Mouse (Mus musculus): Measurements from ENCODE around the gene Sbno2. TPM values are rescaled to one million over a fixed set of nuclear protein-coding genes. Genes with fewer than 3 reads are reported as not detected.

The Sbno2 gene
- polyA plus RNA-seq, 1 experiment from 2014 or later, result 17.2 TPM

DNA sequence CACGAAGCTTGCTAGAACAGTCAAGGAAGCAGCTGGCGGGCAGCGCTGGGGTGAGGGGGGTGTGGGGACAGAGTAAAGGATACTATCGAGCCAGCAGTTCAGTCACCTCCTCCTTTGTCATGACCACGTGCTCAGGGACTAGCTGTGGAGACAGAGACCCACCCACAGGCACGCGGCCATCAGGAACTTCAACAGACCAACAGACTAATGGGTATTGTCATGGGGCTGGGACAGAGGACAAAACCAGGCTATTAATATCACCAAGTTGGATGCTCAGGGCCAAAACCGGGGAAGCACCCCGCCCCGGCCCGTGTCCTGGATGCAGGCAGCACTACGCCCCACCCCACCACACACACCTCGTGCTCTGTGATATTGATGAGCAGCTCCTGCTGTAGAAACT, 68.5 kb downstream of the Sbno2 start:
- peaks cover 27% of the 10 kb centered on the region for H3K36me3 ChIP-seq (ENCODE audit: control insufficient read depth, insufficient read depth, low read length)
- 89% methylated on average over 13 of the region's 13 CpGs for WGBS
- H3K27ac ChIP-seq (ENCODE audit: low read length), result no peak overlapping the region

DNA sequence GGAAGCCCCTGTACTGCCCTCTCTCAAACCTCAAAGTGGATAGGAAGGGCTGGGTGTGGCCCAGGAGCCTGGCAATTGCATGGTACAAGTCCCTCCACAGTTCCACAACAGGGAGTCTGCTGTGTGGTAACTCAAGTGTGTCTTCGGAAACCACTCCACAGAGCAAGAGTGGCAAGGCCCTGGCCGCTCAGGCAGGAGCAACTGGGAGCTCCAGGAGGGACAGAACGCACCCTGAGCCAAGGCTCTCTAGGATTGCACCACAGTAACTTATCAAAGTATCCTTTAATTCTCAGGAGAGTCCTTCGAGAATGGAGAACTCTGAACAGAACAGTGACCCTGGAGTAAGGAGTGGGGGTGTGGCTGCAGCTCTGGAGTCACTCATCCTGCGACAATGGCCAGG, 69.7 kb downstream of the Sbno2 start:
- WGBS, result 92% methylated on average over 5 of the region's 5 CpGs
- ATAC-seq (ENCODE audit: insufficient read depth, low FRiP score), result no peak
- peaks cover 35% of the 10 kb centered on the region for H3K4me1 ChIP-seq (ENCODE audit: control insufficient read depth, insufficient read depth, low read length)
- no peak overlapping the region for H3K4me2 ChIP-seq (ENCODE audit: low read depth, low read length)
- H3K9me3 ChIP-seq (replicated peaks; ENCODE audit: control insufficient read depth, low read length), result no peaks in the 10 kb centered on the region
- peaks cover 27% of the 10 kb centered on the region for H3K36me3 ChIP-seq (ENCODE audit: control insufficient read depth, insufficient read depth, low read length)
- H3K9ac ChIP-seq (ENCODE audit: low read length), result peak overlapping the region; percentile 29; the same call in 1 of the 2 replicates
- H3K27me3 ChIP-seq (ENCODE audit: control insufficient read depth, insufficient read depth, low read length), result no peaks in the 10 kb centered on the region
- H3K4me3 ChIP-seq (replicated peaks; ENCODE audit: low read length), result no peak overlapping the region
- 0 out of 2 replicates have a peak overlapping the region, but pooled peaks have one; percentile 22 for H3K27ac ChIP-seq (ENCODE audit: low read length)

More for the DNA sequence above, 68.5 kb downstream of the Sbno2 start:
- Histone ChIP-seq H3K9ac (ENCODE audit: low read length) (no peak overlapping the region), H3K4me3 (replicated peaks; ENCODE audit: low read length) (no peak overlapping the region), H3K4me2 (ENCODE audit: low read depth, low read length) (no peak overlapping the region), H3K4me1 (ENCODE audit: control insufficient read depth, insufficient read depth, low read length) (peaks cover 35% of the 10 kb centered on the region), H3K9me3 (replicated peaks; ENCODE audit: control insufficient read depth, low read length) (no peaks in the 10 kb centered on the region), H3K27me3 (ENCODE audit: control insufficient read depth, insufficient read depth, low read length) (no peaks in the 10 kb centered on the region)
- no peak for ATAC-seq (ENCODE audit: insufficient read depth, low FRiP score)

DNA sequence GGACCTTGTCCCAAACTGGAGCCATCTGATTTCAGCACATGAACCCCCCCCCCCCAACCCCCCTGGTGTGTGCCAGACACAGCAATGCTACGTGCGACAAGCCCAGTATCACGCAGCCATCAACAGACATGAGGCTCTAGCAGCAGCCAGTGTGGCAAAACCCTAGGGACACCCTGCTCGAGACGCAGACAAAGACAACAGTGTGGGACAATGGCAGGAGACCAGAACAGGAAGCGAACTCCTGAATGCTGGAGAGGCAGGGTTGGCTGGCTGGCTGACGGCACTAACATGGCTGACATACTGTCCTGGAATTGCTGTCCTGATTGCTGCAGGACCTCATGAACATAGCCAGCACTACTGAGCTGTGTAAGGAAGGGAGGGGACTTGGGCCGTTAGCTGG, 70.2 kb downstream of the Sbno2 start:
- H3K9me3 ChIP-seq (replicated peaks; ENCODE audit: control insufficient read depth, low read length), result no peaks in the 10 kb centered on the region
- 0 out of 2 replicates have a peak overlapping the region, but pooled peaks have one; percentile 22 for H3K27ac ChIP-seq (ENCODE audit: low read length)
- peaks cover 27% of the 10 kb centered on the region for H3K36me3 ChIP-seq (ENCODE audit: control insufficient read depth, insufficient read depth, low read length)
- no peak overlapping the region; the same call in 1 of the 2 replicates for H3K9ac ChIP-seq (ENCODE audit: low read length)
- peaks cover 35% of the 10 kb centered on the region for H3K4me1 ChIP-seq (ENCODE audit: control insufficient read depth, insufficient read depth, low read length)
- no peak for ATAC-seq (ENCODE audit: insufficient read depth, low FRiP score)
- no peak overlapping the region for H3K4me3 ChIP-seq (replicated peaks; ENCODE audit: low read length)
- no peaks in the 10 kb centered on the region for H3K27me3 ChIP-seq (ENCODE audit: control insufficient read depth, insufficient read depth, low read length)
- H3K4me2 ChIP-seq (ENCODE audit: low read depth, low read length), result no peak overlapping the region
- WGBS, result 83% methylated on average over 8 of the region's 8 CpGs

DNA sequence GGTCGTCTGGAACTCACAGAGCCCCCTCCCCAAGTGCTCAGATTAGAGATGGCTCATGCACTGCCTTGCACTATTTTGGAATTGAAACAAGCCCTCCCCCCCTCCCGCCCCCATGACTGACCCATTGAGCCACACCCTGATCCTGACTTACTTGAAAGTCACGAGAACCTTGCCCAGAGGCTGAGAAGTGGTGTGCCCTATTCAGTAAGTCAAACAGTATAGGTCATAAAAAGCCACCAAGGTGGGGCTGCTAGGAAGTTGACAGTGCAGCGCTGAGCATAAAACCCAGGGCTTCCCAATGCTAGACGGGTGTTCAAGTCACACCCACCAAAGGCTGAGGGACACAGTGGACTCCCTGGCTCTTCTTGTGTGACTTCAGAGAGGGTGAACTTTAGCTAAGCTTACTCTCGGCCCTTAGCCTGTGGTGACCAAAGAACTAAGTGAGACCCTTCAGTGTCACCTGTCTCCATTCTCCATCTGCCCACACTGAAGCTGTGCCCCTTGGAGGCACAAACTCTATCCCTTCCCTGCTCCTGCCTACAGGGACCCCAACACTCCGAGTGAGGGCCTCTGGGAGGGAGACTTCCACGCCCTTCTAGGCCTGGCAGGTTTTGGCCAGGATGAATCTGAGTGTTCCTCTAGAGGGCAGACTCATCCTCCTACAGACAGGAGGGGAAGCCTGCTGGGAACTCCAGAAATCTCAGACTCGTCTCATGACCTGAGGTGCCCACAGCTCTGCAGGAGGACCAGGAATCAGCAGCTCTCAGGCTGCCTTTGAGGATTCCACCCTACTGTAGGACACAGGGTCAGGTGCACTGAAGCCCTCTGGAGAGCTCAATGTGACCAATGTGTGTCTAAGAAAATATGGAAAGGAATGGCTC, 71.6 kb downstream of the Sbno2 start:
- Histone ChIP-seq H3K4me3 (replicated peaks; ENCODE audit: low read length) (no peak overlapping the region), H3K9ac (ENCODE audit: low read length) (peak overlapping the region; percentile 34)
- peak; percentile 52 for ATAC-seq (ENCODE audit: insufficient read depth, low FRiP score)

DNA sequence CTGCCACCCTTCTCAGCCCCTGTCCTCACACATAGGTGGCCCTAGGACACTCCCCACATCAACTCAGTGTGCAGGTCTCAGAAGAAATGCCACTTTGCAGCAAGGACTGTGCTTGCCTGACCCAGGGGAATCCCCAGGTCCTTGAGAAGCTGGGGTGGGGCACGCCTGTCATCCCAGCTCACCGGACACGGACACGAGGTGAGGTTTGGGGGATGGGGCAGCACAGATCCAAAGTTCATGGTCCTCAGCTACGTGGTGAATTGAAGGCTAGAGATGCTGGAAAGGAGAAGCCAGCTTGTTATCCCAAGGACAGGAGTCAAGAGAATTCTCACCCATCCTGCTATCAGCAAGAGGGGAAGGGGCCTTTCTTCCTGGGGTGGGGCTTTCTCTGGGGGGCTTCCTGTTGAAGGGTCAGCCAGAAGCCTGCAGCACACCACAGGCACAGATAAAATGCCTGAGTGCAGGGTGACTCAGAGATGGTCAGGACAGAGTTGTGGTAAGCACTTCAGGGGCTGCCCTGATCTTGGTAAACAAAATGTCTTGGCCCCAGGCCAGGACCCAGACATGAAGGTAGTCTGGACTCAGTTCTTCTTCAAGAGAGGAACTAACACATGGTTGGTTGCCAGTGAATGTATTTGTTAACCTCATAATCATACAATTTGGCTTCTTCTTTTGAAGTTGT, 72.4 kb downstream of the Sbno2 start:
- Histone ChIP-seq H3K4me2 (ENCODE audit: low read depth, low read length) (no peak overlapping the region), H3K4me3 (replicated peaks; ENCODE audit: low read length) (no peak overlapping the region), H3K27ac (ENCODE audit: low read length) (peak overlapping the region; percentile 87), H3K27me3 (ENCODE audit: control insufficient read depth, insufficient read depth, low read length) (no peaks in the 10 kb centered on the region), H3K36me3 (ENCODE audit: control insufficient read depth, insufficient read depth, low read length) (peaks cover 27% of the 10 kb centered on the region), H3K9ac (ENCODE audit: low read length) (peak overlapping the region; percentile 34), H3K4me1 (ENCODE audit: control insufficient read depth, insufficient read depth, low read length) (peaks cover 23% of the 10 kb centered on the region), H3K9me3 (replicated peaks; ENCODE audit: control insufficient read depth, low read length) (no peaks in the 10 kb centered on the region)
- WGBS, result 37% methylated on average over 5 of the region's 5 CpGs
- ATAC-seq (ENCODE audit: insufficient read depth, low FRiP score), result peak; percentile 41

More for the DNA sequence above, 71.6 kb downstream of the Sbno2 start:
- Histone ChIP-seq H3K27ac (ENCODE audit: low read length) (peak overlapping the region; percentile 87), H3K36me3 (ENCODE audit: control insufficient read depth, insufficient read depth, low read length) (peaks cover 27% of the 10 kb centered on the region), H3K9me3 (replicated peaks; ENCODE audit: control insufficient read depth, low read length) (no peaks in the 10 kb centered on the region), H3K4me1 (ENCODE audit: control insufficient read depth, insufficient read depth, low read length) (peaks cover 31% of the 10 kb centered on the region), H3K4me2 (ENCODE audit: low read depth, low read length) (no peak overlapping the region), H3K27me3 (ENCODE audit: control insufficient read depth, insufficient read depth, low read length) (no peaks in the 10 kb centered on the region)
- WGBS, result 30% methylated on average over 9 of the region's 9 CpGs

DNA sequence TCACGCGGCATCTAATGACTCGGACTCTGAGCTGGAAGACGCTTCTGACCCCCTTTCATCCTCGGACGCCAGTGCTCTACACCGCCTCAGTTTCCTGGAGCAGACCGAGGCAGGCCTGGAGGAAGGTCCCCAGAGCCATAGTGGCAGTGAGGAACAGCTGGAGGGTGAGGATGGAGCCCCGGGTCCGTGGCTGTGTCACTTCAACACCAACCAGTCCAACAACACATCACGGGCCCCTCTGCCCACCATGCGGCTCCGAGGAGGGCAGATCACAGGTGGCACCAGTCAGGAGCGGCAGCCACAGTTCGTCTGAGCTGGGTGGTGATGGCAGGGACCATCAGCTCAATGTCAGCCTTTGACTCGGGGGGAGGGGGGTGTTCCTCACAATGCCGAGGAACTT, 74.6 kb downstream of the Sbno2 start:
- Histone ChIP-seq H3K9me3 (replicated peaks; ENCODE audit: control insufficient read depth, low read length) (no peaks in the 10 kb centered on the region), H3K4me3 (replicated peaks; ENCODE audit: low read length) (no peak overlapping the region), H3K4me1 (ENCODE audit: control insufficient read depth, insufficient read depth, low read length) (peaks cover 20% of the 10 kb centered on the region), H3K4me2 (ENCODE audit: low read depth, low read length) (no peak overlapping the region), H3K27me3 (ENCODE audit: control insufficient read depth, insufficient read depth, low read length) (no peaks in the 10 kb centered on the region), H3K9ac (ENCODE audit: low read length) (no peak overlapping the region), H3K27ac (ENCODE audit: low read length) (no peak overlapping the region), H3K36me3 (ENCODE audit: control insufficient read depth, insufficient read depth, low read length) (peaks cover 7% of the 10 kb centered on the region; the same call in 1 of the 2 replicates)
- WGBS, result 85% methylated on average over 17 of the region's 17 CpGs
- no peak for ATAC-seq (ENCODE audit: insufficient read depth, low FRiP score)

DNA sequence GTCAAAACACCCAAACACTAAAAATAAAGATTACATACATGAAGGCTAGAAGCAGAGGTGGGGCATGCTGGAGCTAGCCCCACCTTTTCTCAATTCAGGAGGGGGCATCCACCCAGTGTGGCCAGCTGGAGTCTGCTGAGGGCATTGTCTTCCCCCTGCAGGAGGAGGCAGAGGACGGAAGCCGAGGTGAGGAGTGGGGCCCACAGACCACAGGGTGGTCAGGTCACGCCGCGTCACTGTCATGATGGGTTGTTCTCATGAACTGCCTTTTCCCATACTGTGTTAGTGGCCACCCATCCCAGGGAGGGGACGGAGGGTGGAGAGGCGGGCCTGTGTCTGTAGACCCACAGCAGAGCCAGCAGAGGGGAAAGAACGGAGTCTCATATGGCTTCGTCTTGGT, 75.2 kb downstream of the Sbno2 start:
- no peak for ATAC-seq (ENCODE audit: insufficient read depth, low FRiP score)
- Histone ChIP-seq H3K4me2 (ENCODE audit: low read depth, low read length) (no peak overlapping the region), H3K27ac (ENCODE audit: low read length) (no peak overlapping the region), H3K9ac (ENCODE audit: low read length) (no peak overlapping the region), H3K27me3 (ENCODE audit: control insufficient read depth, insufficient read depth, low read length) (no peaks in the 10 kb centered on the region), H3K36me3 (ENCODE audit: control insufficient read depth, insufficient read depth, low read length) (peaks cover 1% of the 10 kb centered on the region; the same call in 1 of the 2 replicates), H3K4me3 (replicated peaks; ENCODE audit: low read length) (no peak overlapping the region), H3K4me1 (ENCODE audit: control insufficient read depth, insufficient read depth, low read length) (peaks cover 22% of the 10 kb centered on the region), H3K9me3 (replicated peaks; ENCODE audit: control insufficient read depth, low read length) (no peaks in the 10 kb centered on the region)
- 78% methylated on average over 9 of the region's 9 CpGs for WGBS

DNA sequence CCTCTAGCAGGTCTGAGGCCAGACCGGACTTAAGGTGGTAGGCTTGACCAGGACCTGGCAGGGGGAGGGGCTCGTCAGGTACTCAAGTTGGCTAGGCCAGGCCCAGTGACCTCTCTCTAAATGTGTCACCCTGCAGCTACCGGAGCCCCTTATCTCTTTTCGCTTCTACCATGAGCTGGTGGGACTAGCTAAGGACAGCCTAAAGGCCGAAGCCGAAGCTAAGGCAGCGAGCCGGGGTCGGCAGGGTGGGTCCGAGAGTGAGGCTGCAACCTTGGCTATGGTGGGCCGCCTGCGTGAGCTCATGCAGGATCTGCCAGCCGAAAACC, 76.9 kb downstream of the Sbno2 start:
- WGBS, result 97% methylated on average over 13 of the region's 13 CpGs
- Histone ChIP-seq H3K9me3 (replicated peaks; ENCODE audit: control insufficient read depth, low read length) (no peaks in the 10 kb centered on the region), H3K4me3 (replicated peaks; ENCODE audit: low read length) (no peak overlapping the region), H3K9ac (ENCODE audit: low read length) (no peak overlapping the region), H3K27me3 (ENCODE audit: control insufficient read depth, insufficient read depth, low read length) (no peaks in the 10 kb centered on the region), H3K27ac (ENCODE audit: low read length) (no peak overlapping the region), H3K4me2 (ENCODE audit: low read depth, low read length) (no peak overlapping the region), H3K36me3 (ENCODE audit: control insufficient read depth, insufficient read depth, low read length) (no peaks in the 10 kb centered on the region), H3K4me1 (ENCODE audit: control insufficient read depth, insufficient read depth, low read length) (peaks cover 24% of the 10 kb centered on the region)
- ATAC-seq (ENCODE audit: insufficient read depth, low FRiP score), result no peak
